Mouse (Mus musculus): ENCODE measurements at regions not wholly inside any gene's neighbourhood (a gene's known extent, or its start where the extent isn't known, plus 50 kb on each side); places are given as distances from the start of the nearest gene placed in this dataset.

GRCm38 (mm10) chr19:6639681-6640080, 96.8 kb upstream of the Slc22a12 start:
- TF ChIP-seq CTCF (IDR thresholded peaks at IDR 0.05; ENCODE audit: low read depth), result no peak
- TF ChIP-seq EP300 (IDR thresholded peaks at IDR 0.05; ENCODE audit: low read depth), result no peak

Data from liver, postnatal 0 days (tissue).